Mouse (Mus musculus) gastrocnemius, adult 18-20 months (tissue): ENCODE measurements at regions not wholly inside any gene's neighbourhood (a gene's known extent, or its start where the extent isn't known, plus 50 kb on each side); places are given as distances from the start of the nearest gene placed in this dataset. TPM values are rescaled to one million over a fixed set of nuclear protein-coding genes. Genes with fewer than 3 reads are reported as not detected.

ENCODE experiments used
- microRNA-seq: library from miRNA; unstranded; fragments of <30 nt; microRNA quantifications from one replicate; pipeline ENCODE4 v1.2.0, GENCODE M21; 2021

Small RNA genes lying in the stretch of these regions (microRNA-seq; reads per million reads assigned to microRNA genes)
- gene Gm44495: not detected
